Mouse (Mus musculus): ENCODE measurements around the gene Fignl1. TPM values are rescaled to one million over a fixed set of nuclear protein-coding genes. Genes with fewer than 3 reads are reported as not detected.

Fignl1 gene
- total and polyA plus RNA-seq, 3 experiments, result 34.2 to 59.9 (median 51.2) TPM

- TF ChIP-seq ZMIZ1 (IDR thresholded peaks at IDR 0.05; ENCODE audit: low read depth, low read length) (peak; percentile 68), POLR2A (IDR thresholded peaks at IDR 0.05; ENCODE audit: control insufficient read depth in 1 of 2, insufficient read depth in 1 of 2, low read depth in 1 of 2, low read length in 2 of 2, poor library complexity in 1 of 2) (peak in 1 of 2 experiments; percentile 47; a peak in 1 of 4 replicates), TAL1 (IDR thresholded peaks at IDR 0.05; ENCODE audit: low read length) (no peak)
- H3K9me3 ChIP-seq (replicated peaks; ENCODE audit: insufficient read depth, low read length), result no peaks in the 10 kb centered on the region
- DNase-seq (ENCODE audit: low read depth, low spot score), result no peak
- no peak overlapping the region for H3K27ac ChIP-seq (ENCODE audit: control insufficient read depth, low read depth, low read length)
- H3K36me3 ChIP-seq (ENCODE audit: control insufficient read depth in 1 of 2, insufficient read depth in 2 of 2, low read length in 2 of 2), result peaks cover 0 to 10% of the 10 kb centered on the region in 2 experiments; a peak in 2 of 4 replicates
- no peaks in the 10 kb centered on the region for H3K79me2 ChIP-seq (ENCODE audit: control insufficient read depth, insufficient read depth, low read length, poor library complexity)
- H3K4me1 ChIP-seq (ENCODE audit: control insufficient read depth in 1 of 2, insufficient read depth in 2 of 2, low read length in 2 of 2), result no peaks in the 10 kb centered on the region
- no peaks in the 10 kb centered on the region for H3K27me3 ChIP-seq (ENCODE audit: control insufficient read depth in 1 of 2, insufficient read depth in 2 of 2, low read length in 2 of 2)
- H3K4me3 ChIP-seq (ENCODE audit: control insufficient read depth in 1 of 2, insufficient read depth in 1 of 2, low read depth in 2 of 2, low read length in 2 of 2), result no peak overlapping the region
- no peak overlapping the region for H3K9ac ChIP-seq (ENCODE audit: control insufficient read depth, low read depth, low read length, poor library complexity, severe bottlenecking)
Observed at GRCm38 (mm10) chr11:11774384-11774783, 34.4 kb downstream of the Fignl1 start.

GRCm38 (mm10) chr11:11772196-11772595 lies 36.6 kb downstream of the Fignl1 start:
- TF ChIP-seq ZKSCAN1 (IDR thresholded peaks at IDR 0.05; ENCODE audit: low read depth, low read length) (no peak), USF2 (IDR thresholded peaks at IDR 0.05; ENCODE audit: borderline replicate concordance in 1 of 2, insufficient read depth in 1 of 2, low read depth in 1 of 2, low read length in 2 of 2) (no peak), POLR2A (IDR thresholded peaks at IDR 0.05; ENCODE audit: control insufficient read depth in 1 of 2, insufficient read depth in 1 of 2, low read depth in 1 of 2, low read length in 2 of 2, poor library complexity in 1 of 2) (peak in 1 of 2 experiments; percentile 28; a peak in 2 of 4 replicates)
- H3K79me2 ChIP-seq (ENCODE audit: control insufficient read depth, insufficient read depth, low read length, poor library complexity), result no peaks in the 10 kb centered on the region

DNA sequence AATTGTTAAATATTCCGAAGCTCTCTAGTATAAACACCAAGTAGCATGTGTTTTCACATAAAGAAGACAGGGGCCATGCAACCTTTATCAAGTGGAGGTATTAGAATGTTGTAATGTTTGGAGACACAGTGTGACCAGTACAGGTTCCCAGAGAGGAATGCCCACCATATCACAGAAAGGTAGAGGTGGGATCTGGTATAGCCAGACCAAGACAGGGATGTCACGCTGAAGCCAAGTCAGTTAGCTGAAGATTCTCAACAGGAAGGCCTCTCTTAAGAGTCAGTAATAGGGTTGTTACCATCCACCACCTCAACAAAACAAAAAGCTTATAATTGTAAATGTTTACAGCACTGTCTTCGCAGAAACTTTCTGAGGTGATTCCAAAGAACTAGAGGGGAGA lies 38.1 kb downstream of the Fignl1 start:
- H3K9ac ChIP-seq (ENCODE audit: control insufficient read depth, low read depth, low read length, poor library complexity, severe bottlenecking), result no peak overlapping the region
- H3K36me3 ChIP-seq (ENCODE audit: control insufficient read depth in 1 of 2, insufficient read depth in 2 of 2, low read length in 2 of 2), result peaks cover 0 to 27% of the 10 kb centered on the region in 2 experiments; a peak in 3 of 4 replicates
- no peaks in the 10 kb centered on the region for H3K27me3 ChIP-seq (ENCODE audit: control insufficient read depth in 1 of 2, insufficient read depth in 2 of 2, low read length in 2 of 2)
- H3K4me3 ChIP-seq (ENCODE audit: control insufficient read depth in 1 of 2, insufficient read depth in 1 of 2, low read depth in 2 of 2, low read length in 2 of 2), result no peak overlapping the region
- DNase-seq (ENCODE audit: low read depth, low spot score), result no peak
- H3K4me1 ChIP-seq (ENCODE audit: control insufficient read depth in 1 of 2, insufficient read depth in 2 of 2, low read length in 2 of 2), result no peaks in the 10 kb centered on the region
- no peaks in the 10 kb centered on the region for H3K79me2 ChIP-seq (ENCODE audit: control insufficient read depth, insufficient read depth, low read length, poor library complexity)
- TF ChIP-seq CHD2 (IDR thresholded peaks at IDR 0.05; ENCODE audit: low read length), result no peak
- TF ChIP-seq POLR2A (IDR thresholded peaks at IDR 0.05; ENCODE audit: control insufficient read depth in 1 of 2, insufficient read depth in 1 of 2, low read depth in 1 of 2, low read length in 2 of 2, poor library complexity in 1 of 2), result peak in 1 of 2 experiments; percentile 35; a peak in 2 of 4 replicates
- H3K9me3 ChIP-seq (replicated peaks; ENCODE audit: insufficient read depth, low read length), result no peaks in the 10 kb centered on the region
- no peak overlapping the region for H3K27ac ChIP-seq (ENCODE audit: control insufficient read depth, low read depth, low read length)

More at GRCm38 (mm10) chr11:11772196-11772595, 36.6 kb downstream of the Fignl1 start:
- Histone ChIP-seq H3K9me3 (replicated peaks; ENCODE audit: insufficient read depth, low read length) (no peaks in the 10 kb centered on the region), H3K9ac (ENCODE audit: control insufficient read depth, low read depth, low read length, poor library complexity, severe bottlenecking) (no peak overlapping the region), H3K36me3 (ENCODE audit: control insufficient read depth in 1 of 2, insufficient read depth in 2 of 2, low read length in 2 of 2) (peaks cover 0 to 22% of the 10 kb centered on the region in 2 experiments; a peak in 2 of 4 replicates), H3K27ac (ENCODE audit: control insufficient read depth, low read depth, low read length) (no peak overlapping the region), H3K27me3 (ENCODE audit: control insufficient read depth in 1 of 2, insufficient read depth in 2 of 2, low read length in 2 of 2) (no peaks in the 10 kb centered on the region), H3K4me3 (ENCODE audit: control insufficient read depth in 1 of 2, insufficient read depth in 1 of 2, low read depth in 2 of 2, low read length in 2 of 2) (no peak overlapping the region), H3K4me1 (ENCODE audit: control insufficient read depth in 1 of 2, insufficient read depth in 2 of 2, low read length in 2 of 2) (no peaks in the 10 kb centered on the region)
- DNase-seq (ENCODE audit: low read depth, low spot score), result no peak

- H3K4me3 ChIP-seq (ENCODE audit: control insufficient read depth in 1 of 2, insufficient read depth in 1 of 2, low read depth in 2 of 2, low read length in 2 of 2), result no peak overlapping the region
- H3K9ac ChIP-seq (ENCODE audit: control insufficient read depth, low read depth, low read length, poor library complexity, severe bottlenecking), result no peak overlapping the region
- no peaks in the 10 kb centered on the region for H3K79me2 ChIP-seq (ENCODE audit: control insufficient read depth, insufficient read depth, low read length, poor library complexity)
- no peaks in the 10 kb centered on the region for H3K27me3 ChIP-seq (ENCODE audit: control insufficient read depth in 1 of 2, insufficient read depth in 2 of 2, low read length in 2 of 2)
- DNase-seq (ENCODE audit: low read depth, low spot score), result no peak
- no peaks in the 10 kb centered on the region for H3K9me3 ChIP-seq (replicated peaks; ENCODE audit: insufficient read depth, low read length)
- peaks cover 2 to 34% of the 10 kb centered on the region in 2 experiments; a peak in 3 of 4 replicates for H3K36me3 ChIP-seq (ENCODE audit: control insufficient read depth in 1 of 2, insufficient read depth in 2 of 2, low read length in 2 of 2)
- 0 out of 4 replicates have a peak, but pooled peaks cover 0 to 2% of the 10 kb centered on the region in 2 experiments for H3K4me1 ChIP-seq (ENCODE audit: control insufficient read depth in 1 of 2, insufficient read depth in 2 of 2, low read length in 2 of 2)
- no peak overlapping the region for H3K27ac ChIP-seq (ENCODE audit: control insufficient read depth, low read depth, low read length)
- TF ChIP-seq TBP (IDR thresholded peaks at IDR 0.05; ENCODE audit: low read depth, low read length) (no peak), POLR2A (IDR thresholded peaks at IDR 0.05; ENCODE audit: control insufficient read depth in 1 of 2, insufficient read depth in 1 of 2, low read depth in 1 of 2, low read length in 2 of 2, poor library complexity in 1 of 2) (no peak), RAD21 (IDR thresholded peaks at IDR 0.05; ENCODE audit: low read depth, low read length) (no peak), BHLHE40 (IDR thresholded peaks at IDR 0.05; ENCODE audit: borderline replicate concordance, low read depth, low read length) (no peak), NRF1 (IDR thresholded peaks at IDR 0.05; ENCODE audit: insufficient read depth, low read depth, low read length, poor library complexity, severe bottlenecking) (no peak), EP300 (IDR thresholded peaks at IDR 0.05; ENCODE audit: low read depth in 1 of 2, low read length in 2 of 2) (no peak), MEF2A (IDR thresholded peaks at IDR 0.05; ENCODE audit: extremely low read depth, insufficient replicate concordance, low read depth, low read length, poor library complexity, severe bottlenecking) (no peak), ZC3H11A (IDR thresholded peaks at IDR 0.05; ENCODE audit: low read depth, low read length) (no peak), MYB (IDR thresholded peaks at IDR 0.05; ENCODE audit: low read depth, low read length) (no peak), JUND (IDR thresholded peaks at IDR 0.05; ENCODE audit: low read depth, low read length) (no peak), CHD1 (IDR thresholded peaks at IDR 0.05; ENCODE audit: low read depth, low read length) (no peak), ETS1 (IDR thresholded peaks at IDR 0.05; ENCODE audit: low read depth, low read length) (no peak), ZKSCAN1 (IDR thresholded peaks at IDR 0.05; ENCODE audit: low read depth, low read length) (no peak), SIN3A (IDR thresholded peaks at IDR 0.05; ENCODE audit: low read length) (no peak)
Observed at GRCm38 (mm10) chr11:11769281-11769680, 39.5 kb downstream of the Fignl1 start.
